Mouse (Mus musculus) embryonic fibroblast, embryonic 13.5 days (primary cell): Measurements from ENCODE around the gene Cdk5r2.

Source experiments
- CTCF ChIP-seq: IDR thresholded peaks from 2 replicates; pipeline ENCODE4 v1.5.1; 2011; ENCODE audit warnings: mild to moderate bottlenecking, control low read depth, low read length, moderate library complexity, borderline replicate concordance; ENCODE audit not compliant: insufficient read depth
- POLR2A ChIP-seq: IDR thresholded peaks from 2 replicates; pipeline ENCODE4 v1.6.1; 2011; ENCODE audit warnings: low read depth, mild to moderate bottlenecking, control low read depth, low read length, moderate library complexity

GRCm38 (mm10) chr1:74824518-74825302 is 30.0 kb upstream of the Cdk5r2 start:
- TF ChIP-seq POLR2A (no peak), CTCF (no peak)
